Mouse (Mus musculus) thymus, postnatal 14 days (tissue): ENCODE results near the gene Zfp148.
A peak's percentile ranks its signal among the peaks of the same experiment; 100 is the strongest.
"Not testable (repeated sequence)": the region's sequence is repeated elsewhere in the genome, so short reads cannot be mapped to it uniquely, and the experiment has no call there.

Experiments
- DNase-seq: peaks from one replicate; pipeline ENCODE4 v3.0.0; 2021

Gene Zfp148

DNA sequence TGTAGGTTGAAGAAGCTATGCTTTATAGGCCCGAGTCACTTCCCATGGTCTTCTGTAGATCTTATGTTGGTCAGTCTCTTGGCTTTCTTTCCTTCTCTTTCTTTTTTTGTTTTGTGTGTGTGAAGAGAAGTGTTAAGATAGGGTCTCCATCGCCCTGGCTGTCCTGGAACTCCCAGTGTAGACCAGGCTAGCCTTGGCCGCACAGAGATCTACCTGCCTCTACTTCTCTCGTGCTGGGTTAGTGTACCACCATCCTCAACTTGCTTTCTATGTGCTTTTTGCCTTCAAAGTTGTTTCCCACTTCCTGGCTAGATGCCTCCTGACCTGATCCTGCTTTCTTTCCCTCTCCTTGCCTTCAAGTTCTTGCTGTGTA lies 84.6 kb downstream of the Zfp148 start:
- no peak for DNase-seq

DNA sequence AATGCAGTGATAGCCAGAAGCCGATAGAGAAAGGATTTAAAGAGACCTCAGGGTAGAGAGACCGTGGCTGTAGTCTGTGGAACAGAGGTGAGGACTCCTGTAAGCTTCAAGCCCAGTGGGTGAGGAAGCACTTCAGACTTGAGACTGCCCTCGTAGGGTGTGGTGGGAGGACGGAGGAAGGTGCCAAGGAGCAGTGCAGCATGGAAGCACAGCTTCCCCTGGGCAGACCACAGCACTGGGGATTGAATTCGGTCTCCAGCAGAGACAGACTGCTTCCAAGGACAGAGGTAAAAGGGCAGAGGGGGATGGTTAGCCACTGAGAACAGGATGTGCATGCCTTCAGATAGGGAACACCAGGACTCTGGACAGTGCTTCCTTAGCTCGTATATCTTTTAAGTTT lies 86.8 kb downstream of the Zfp148 start:
- DNase-seq, result no peak

DNA sequence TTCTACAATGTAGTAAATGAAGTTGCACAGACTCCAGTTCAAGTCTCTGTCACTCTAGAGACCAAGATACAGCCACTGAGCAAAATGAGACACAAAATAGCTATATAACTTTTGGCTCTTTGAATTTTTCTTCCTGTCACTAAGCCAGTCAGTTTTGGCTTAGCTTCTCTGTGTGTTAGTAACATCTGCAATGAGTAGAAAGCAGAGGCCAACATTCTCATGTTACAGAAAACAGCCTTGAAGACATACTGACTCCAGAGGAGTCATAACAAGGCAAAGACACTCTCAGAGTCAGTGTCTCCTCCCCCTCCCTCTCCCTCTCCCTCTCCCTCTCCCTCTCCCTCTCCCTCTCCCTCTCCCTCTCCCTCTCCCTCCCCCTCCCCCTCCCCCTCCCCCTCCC lies 89.3 kb downstream of the Zfp148 start:
- DNase-seq, result no peak

DNA sequence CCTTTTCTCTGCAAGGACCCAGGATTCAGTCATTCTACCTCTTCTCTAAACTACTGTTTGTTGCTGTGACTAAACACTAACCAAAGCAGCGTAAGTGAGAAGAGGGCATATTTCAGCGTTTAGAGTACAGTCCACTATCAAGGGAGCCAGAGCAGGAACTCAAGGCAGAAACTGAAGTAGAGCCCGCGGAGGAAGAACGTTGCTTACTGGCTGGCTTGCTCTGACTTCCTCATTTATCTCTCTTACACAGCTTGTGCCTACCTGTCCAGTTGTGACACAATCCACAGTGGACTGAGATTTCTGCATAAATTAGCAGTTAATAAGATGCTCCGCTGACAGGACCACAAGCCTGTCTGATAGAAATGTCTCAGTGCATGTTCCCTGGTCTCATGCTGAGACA lies 93.7 kb downstream of the Zfp148 start:
- DNase-seq, result no peak

DNA sequence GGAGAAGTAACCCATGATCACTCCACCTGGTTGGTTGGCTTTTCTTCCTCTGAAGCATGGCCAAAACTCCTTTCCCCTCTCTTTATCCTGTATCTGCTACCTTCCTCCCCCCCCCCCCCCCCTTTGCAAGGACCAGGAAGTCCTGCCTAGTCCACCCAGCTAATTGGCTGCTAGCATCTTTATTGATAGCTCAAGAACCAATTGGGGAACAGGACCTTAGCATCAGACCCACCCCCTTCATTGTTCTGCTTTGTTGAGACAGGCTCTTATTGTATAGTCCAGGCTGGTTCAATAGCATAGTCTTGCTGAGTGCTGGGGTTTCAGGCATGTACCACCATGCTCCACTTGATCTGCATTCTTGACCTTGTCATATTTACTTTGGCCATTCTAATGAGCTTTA lies 99.3 kb downstream of the Zfp148 start:
- DNase-seq, result no peak

DNA sequence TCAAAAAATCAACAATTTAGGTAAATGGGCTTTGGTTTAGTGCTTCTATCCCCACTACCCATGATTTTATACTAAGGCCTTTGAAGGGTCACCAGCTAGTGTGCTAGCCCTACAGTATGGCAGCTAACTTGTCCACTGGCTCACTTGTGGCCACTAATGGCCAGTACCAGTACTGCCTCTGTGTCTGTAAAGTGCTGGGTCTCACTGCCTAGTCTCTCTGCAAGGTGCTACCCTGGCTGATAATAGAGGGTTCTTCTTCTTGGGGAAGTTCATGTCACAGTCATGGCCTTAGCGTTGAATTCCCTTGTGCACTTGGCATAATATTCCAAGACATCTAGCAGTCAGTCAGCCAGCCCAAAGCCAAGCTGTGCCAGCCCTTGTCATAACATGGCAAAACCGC lies 100.5 kb downstream of the Zfp148 start:
- DNase-seq, result peak; percentile 16

DNA sequence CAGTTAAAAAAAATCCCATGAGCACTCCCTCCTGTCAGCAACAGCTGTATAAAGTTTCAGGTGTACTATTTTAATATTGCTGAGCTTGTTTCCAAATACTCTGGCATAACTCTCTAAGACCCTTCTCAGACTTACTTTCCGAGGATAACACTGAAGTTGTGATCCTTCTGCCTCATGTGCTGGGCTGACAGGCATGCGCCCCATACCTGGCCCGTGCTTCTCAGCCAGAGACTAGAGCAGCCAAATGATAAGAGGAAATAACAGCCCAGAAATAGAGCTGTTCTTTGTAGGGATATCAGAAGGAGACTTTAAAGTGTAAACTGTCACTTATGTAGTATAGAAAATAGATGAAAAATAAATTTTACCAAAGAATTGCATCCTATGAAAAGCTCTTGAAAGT lies 101.7 kb downstream of the Zfp148 start:
- no peak for DNase-seq

DNA sequence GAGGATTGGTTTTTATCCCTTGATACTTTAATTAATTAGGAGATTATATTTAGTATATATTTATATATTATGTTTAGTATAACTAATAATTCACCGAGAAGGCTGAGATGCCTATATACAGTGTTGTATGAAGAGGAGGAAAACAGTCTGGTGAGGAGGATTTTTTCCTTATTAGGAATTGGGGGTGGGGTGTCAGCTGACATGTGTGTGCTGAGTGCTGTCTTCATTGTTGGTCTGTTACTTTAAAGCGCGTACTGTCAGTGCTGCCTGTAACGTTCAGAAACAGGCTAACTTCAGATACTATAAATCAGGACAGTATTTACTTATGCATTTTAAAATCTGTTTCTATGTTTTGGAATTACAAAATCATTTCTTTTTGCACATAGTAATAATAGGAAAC lies 107.1 kb downstream of the Zfp148 start:
- no peak for DNase-seq

DNA sequence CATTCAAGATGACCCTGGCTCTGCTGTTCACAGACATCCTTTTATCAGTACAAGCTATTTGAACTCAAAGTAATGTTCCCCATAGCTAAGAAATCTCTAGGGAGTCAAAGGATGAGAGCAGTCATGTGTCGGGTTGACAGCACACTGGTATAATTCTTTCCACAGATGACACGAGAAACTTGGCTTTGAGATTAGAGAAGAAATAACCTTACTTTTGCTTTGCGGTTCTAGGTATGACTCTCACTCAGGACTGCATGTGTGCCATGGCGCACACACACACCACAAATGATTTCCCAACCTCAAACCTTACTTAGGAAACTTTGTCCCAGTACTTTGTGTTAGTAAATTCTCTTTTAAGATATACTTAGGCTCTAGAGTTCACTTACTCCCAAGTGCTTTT lies 113.7 kb downstream of the Zfp148 start:
- DNase-seq, result no peak

DNA sequence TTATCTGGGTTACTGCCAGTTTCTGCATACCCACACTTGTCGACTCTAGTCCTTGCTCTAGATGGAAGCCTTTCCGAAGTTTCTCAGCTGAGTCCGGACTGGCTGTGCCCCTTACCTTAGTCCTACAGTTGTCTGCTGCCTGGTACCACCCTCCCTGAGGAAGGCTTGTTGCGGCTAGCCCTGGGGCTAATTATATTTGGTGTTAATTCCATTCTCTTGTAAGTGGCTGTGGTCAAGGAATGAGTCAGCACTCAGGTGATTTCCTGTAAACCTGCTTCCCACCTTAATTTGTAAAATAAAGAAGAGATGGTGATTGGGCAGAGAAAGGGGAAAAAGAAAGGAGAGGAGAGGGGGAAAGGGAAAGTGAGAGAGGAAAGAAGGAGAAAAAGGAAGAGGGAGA lies 127.4 kb downstream of the Zfp148 start:
- DNase-seq, result no peak

DNA sequence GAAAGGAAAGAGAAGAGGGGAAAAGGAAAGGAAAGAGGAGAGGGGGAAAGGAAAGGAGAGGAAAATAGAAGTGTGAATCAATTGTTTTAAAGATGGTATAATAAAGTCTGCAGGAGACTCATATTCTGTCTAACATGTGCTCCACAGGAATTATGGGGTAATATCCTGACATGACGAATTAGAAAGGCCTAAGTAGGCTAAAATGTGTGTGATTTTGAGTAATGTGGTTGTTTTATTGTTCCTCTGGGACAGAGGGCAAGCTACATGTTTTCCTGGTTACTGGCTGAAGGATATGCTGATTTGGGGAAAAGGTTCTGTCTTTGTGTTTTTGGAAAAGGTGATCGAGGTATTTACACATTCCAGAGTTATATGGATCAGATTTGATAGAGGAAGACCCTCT lies 128.6 kb downstream of the Zfp148 start:
- not testable (repeated sequence) for DNase-seq

DNA sequence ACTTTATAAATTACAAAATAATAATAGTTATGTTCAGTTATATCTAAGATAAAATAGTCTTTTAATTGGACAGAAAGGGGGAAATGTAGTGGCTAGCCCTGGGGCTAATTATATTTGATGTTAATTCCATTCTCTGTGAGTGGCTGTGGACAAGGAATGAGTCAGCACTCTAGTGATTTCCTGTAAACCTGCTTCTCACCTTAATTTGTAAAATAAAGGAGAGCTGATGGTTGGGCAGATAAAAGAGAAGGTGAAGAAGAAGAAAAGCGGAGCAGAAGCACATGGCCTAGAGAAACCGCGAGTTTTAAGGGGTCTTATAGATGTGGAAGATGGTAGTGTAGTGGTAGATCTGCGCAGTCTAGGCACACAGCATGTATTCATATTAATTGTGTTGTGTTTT lies 130.2 kb downstream of the Zfp148 start:
- not testable (repeated sequence) for DNase-seq

DNA sequence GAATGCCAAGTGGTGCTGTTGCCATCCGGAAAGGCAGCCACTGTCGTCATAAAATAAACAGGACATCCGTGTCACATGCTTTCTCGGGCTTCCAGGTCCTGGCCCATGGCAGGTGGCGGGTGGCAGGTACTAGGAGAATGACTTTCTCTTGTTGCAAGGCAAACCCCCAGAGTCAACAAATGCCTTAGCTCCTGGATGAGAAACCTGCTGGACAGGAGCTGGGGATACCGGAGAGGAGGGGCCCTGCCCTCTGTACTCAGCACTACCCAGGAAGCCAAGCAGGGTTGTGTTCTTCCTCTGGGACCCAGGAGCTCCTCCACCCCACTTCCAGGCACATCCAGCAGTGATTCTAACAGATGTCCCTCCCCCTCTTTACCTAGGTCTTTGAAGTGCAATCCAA lies 131.9 kb downstream of the Zfp148 start:
- no peak for DNase-seq

DNA sequence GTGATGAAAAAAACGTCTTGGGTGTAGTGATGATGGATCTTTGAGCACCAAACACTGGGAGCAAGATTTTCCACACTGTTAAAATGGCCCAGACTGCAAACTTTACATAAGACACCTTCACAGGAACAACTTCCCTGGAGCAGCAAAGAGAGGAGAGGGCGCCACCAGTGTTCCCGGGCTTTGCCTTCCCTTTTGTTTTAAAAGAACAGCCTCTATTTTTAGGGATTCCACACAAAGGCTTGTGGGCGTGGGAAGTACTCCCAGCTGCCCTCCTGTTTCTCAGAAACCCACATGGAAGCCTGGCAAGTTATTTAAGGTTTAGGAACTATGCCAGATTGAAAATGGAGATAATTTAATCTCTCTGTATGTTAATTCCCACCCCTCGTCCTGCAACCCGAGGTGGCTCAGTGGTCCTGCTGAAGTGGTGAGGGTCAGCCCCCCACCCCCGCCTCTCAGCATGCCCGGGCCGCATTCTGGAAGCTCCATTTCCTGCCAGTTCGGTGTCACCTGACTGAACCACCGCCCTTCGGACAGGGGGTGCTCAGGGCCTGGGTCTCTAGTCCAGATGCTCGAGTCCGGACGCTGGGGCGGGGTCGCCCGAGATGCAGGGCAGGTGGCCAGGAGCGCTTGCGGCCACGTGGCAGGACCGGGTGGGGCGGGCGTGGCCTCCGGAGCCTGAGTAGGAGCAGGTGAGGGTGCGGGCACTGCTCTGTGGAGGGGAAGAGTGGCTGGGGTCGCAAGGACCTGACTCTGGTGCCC lies 136.3 kb downstream of the Zfp148 start, which contains the start of gene Slc12a8:
Gene Slc12a8, plus strand, starts transcription at position 522 of the 759 bp plus-strand sequence.
- DNase-seq, result peak; percentile 12

DNA sequence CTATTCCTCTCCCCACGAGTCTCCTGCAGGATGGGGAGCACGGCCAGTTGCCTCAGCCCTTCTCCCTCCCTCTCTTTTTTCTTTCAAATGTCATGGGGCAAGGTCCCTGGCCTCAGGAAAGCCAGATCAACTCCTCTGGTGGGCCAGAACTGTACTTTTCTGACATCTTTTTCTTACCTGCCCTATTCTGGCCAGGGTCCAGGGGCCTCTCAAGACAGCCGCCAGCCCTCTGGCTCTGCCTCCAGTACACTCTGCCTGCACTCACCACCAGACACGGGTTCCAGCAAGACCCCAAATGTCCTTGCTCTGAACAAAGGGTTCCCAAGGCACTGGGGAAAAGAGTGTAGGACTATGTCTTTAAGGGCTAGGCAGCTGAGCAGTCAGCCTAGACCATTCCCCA lies 137.0 kb downstream of the Zfp148 start:
- no peak for DNase-seq

DNA sequence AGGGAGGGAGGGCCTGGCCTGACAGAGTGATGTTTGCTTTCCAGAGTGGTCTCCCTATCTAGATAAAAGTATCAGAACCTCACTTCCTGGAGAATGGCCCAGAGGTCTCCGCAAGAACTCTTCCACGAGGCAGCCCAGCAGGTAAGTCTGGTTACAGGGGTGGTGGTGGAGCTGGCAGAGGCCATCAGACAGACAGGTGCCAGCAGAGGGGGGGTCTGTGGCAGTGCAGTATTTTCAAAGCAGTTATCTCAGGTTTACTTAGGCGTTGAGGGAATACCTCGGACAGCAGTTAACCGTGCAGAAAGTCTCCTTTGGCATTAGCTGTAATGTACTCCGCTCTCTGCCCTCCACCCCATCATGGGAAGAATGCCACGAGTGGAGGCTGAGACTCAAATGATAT lies 137.6 kb downstream of the Zfp148 start:
- DNase-seq, result no peak

DNA sequence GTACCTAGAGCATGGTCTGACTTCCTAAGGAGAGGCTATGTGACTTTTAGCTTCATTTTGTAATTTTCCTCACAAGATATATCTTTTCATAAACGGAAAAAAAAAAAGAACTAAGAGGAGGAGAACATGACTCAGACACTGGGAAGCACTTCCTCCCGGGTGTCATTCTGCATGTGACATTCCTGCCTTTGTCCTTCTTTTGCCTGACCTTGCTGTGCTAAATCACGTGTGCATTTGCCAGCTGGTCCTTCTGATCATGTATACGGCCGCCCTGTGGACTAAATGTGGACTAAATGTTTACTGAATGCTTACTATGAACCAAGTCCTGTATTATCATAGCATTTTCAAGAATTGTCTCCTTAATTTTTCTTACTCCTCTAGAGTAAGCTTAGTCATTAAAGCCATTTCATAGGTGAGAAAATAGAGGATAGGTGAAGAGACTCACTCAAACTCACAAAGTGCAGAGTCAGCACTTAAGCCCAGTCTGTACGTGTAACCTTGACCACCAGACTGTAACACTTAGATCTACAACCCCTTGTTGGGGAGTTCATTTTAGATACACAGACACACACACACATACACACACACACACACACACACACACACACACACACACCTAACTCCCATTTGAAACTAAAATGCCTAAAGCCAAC lies 139.4 kb downstream of the Zfp148 start:
- DNase-seq, result no peak

DNA sequence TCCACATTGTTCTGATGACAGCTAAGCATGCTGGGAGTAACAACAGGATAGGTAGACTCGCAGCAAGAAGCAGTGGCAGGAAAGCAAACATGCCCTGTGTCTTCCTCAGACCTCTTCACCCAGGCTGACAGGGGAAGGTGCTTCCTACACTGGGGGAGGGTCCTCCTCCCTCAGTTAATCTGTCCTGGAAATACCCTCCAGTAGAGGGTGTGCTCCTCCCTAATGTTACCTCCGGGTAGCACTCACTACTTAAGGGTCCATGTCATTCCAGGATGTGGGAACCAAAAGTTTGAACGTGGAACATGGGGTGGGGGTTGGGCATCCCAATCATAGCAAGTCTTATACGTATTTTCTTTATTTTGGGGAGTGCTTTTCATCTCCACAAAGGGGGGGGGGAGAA lies 141.9 kb downstream of the Zfp148 start:
- no peak for DNase-seq

DNA sequence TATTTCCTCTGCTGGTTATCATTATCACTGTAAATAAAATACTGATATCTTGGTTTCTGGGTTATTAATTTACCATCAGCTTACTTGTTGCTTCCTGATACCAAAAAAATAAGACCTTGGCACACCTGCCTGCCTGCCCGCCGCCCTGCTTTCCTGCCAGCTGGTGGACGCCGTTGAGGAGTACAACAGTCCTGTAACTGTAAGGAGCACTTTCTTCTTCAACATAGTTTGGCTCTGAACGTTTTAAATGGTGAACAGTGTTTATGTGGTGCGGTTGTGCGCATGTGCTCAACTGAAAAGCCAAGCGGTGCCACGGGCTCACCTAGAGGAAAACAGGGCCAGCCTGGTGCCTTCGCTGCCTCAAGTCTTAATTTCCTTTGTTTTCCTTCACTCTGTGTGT lies 142.9 kb downstream of the Zfp148 start:
- DNase-seq, result no peak

DNA sequence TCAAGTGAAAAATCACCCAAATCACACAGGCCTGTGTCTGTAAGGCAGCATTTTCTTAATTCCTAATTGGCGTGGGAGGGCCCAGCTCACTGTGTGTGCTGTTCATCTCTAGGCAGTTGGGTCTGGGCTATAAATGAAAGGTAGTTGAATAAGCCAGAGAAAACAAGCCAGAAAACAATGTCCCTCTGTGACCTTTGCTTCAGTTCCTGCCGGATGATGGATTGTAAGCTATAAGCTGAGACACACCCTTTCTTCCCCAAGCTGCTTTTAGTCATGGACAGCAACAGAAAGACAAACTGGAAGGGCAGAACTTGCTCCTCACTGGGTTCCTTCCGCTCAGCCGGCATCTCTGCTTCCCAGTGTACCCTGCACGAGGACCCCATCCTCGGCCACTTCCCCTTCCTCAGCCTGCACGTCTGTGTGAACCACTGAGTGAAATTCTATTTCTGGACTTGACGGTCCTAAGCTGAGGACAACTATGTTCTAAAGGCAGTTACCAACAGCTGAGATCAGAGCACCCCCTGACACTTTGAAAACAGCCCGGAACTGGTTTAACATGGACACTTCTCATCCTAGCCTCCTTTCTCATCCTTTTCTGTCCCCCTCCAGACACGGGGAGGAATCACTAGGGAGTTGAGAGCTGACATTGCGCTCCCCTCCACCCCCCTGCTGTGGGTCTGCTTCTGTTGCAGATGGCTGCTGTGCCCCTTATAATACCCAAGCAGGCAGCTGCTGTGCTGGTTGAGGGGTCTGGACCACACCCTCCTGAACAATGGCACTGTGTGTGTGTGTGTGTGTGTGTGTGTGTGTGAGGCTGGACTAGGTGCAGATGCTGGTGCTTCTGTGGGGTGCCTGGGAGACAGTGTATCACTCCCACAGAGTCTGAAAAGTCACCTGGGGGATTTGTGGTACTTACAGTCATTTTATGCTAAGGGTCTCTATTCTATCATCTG lies 149.1 kb downstream of the Zfp148 start:
- no peak for DNase-seq

DNA sequence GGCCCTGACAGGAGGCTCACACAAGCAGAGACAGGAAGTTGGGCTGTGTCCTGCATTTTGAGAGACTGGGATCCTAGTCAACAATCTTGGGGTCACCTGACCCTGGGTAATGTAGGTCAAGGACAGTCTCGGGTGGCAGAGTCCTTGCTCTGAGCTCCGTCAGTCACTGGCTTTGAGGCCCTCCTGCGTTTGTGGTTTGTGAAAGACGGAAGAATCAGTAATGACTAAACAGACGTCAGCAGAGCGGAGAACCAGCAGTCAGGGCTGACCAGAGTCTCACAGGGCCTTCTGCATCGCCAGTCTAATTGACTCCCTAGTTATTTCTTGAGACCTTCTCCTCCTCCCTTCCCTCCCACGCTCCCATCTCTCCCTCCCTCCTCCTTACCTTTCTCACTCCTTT lies 150.5 kb downstream of the Zfp148 start:
- no peak for DNase-seq

DNA sequence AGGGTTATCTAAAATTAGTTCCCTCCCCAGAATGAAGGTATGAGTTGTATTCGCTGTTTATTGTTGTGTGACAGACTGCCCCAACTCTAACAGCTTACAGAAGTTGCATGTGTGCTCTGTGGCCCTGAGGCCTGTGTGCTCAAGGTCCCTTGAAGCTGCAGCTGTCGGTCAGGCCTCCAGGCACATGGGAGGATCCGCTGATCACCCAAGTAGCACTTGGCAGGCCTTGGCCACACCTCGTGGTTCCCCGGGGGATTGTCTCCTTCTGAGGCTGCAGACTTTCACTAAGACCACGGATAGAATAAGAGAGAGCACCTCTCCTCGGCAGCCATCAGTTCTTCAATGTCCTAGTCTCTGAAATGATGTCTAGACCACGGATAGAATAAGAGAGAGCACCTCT lies 155.8 kb downstream of the Zfp148 start:
- no peak for DNase-seq

DNA sequence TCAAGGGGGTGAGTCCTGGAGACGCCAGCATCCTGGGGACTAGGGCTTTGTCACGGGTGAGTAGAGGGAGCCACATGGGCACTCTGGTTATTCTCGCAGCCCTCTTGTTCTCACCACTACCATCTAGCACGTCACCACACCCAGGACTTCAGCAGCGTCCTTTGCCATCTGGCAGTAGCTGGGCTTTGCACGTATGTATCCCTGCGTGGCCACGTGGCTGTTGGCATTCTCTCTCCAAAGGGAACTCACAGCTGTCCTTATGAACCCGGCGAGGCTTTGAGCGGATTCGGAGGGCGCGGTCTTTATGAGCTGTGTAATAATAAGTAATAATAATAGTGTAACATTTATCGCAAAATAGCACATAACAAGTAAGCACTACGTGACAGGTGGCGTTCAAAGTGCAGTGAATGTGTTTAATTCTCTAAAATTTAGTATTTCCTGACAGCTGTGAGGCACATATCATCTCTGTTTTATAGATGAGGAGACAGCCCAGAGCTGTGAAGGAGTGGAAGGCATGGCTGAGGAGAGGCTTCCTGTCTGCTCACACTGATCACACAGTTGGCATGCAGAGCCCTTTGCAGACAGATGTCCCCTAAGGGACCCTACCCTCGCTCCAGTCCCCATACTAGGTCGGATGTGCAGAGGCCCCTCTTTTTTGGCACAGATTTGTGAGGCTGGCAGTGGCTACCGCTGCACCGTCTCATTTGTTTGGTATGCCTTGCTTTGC lies 157.0 kb downstream of the Zfp148 start:
- DNase-seq, result no peak
